Mouse (Mus musculus) megakaryocyte, adult 5-6 weeks (primary cell): ENCODE results near the gene Bms1. TPM values are rescaled to one million over a fixed set of nuclear protein-coding genes. Genes with fewer than 3 reads are reported as not detected.

ENCODE experiments used
- ATAC-seq: 2 replicates; pipeline ENCODE4 v1.8.0; 2016; ENCODE audit warnings: mild to moderate bottlenecking, inconsistent platforms; ENCODE audit not compliant: poor library complexity, severe bottlenecking
- total RNA-seq, 2 experiments: library from RNA; stranded (forward) in 1 of 2; stranded (reverse) in 1 of 2; fragments of 153-499, 151-499 nt in 1 of 2; fragments of 221-1000, 200-1000 nt in 1 of 2; gene quantifications; 2 replicates each; pipeline versions ENCODE4 v1.2.3 to v1.2.4; 2015 to 2017

The Bms1 gene
- total RNA-seq, 2 experiments from 2014 or later: 20.4 to 53.9 TPM

GRCm38 (mm10) chr6:118367502-118367901 lies 51.8 kb downstream of the Bms1 start:
- ATAC-seq: no peak

GRCm38 (mm10) chr6:118366196-118366595 lies 53.1 kb downstream of the Bms1 start:
- ATAC-seq: no peak

GRCm38 (mm10) chr6:118365781-118366180 lies 53.5 kb downstream of the Bms1 start:
- ATAC-seq: no peak

GRCm38 (mm10) chr6:118350342-118350741 lies 68.9 kb downstream of the Bms1 start:
- ATAC-seq: peak; percentile 68

GRCm38 (mm10) chr6:118348186-118348585 lies 71.1 kb downstream of the Bms1 start:
- no peak for ATAC-seq

- ATAC-seq: no peak
These were observed 72.0 kb downstream of the Bms1 start for GRCm38 (mm10) chr6:118347291-118347690.

- ATAC-seq: no peak
These were observed 77.3 kb downstream of the Bms1 start for GRCm38 (mm10) chr6:118341861-118342485.

GRCm38 (mm10) chr6:118337660-118338059 lies 81.6 kb downstream of the Bms1 start:
- no peak for ATAC-seq

- no peak for ATAC-seq
These were observed 82.5 kb downstream of the Bms1 start for GRCm38 (mm10) chr6:118336541-118337480.

- ATAC-seq: no peak
These were observed 83.3 kb downstream of the Bms1 start for GRCm38 (mm10) chr6:118335934-118336450.

- no peak for ATAC-seq
These were observed 85.4 kb downstream of the Bms1 start for GRCm38 (mm10) chr6:118333861-118334260.

Other genes starting within 250 kb of the Bms1 start
- gene Ret, start 221.8 kb downstream of the Bms1 start, total RNA-seq (2015): 0.09 TPM in 1 of 2 replicates, not detected in the other
- 0.07 and 0.12 TPM in 2 replicates for gene Ret, start 221.8 kb downstream of the Bms1 start, total RNA-seq (2017)
- gene Zfp248, start 36.1 kb upstream of the Bms1 start, total RNA-seq (2015): 0.22 and 1.1 TPM in 2 replicates
- gene Zfp248, start 36.1 kb upstream of the Bms1 start, total RNA-seq (2017): 0.20 and 0.81 TPM in 2 replicates
- 0.22 TPM in 1 of 2 replicates, not detected in the other for gene Zfp9, start 59.8 kb upstream of the Bms1 start, total RNA-seq (2015)
- gene Zfp9, start 59.8 kb upstream of the Bms1 start, total RNA-seq (2017): not detected in 2 replicates
- 1.8 and 2.7 TPM in 2 replicates for gene Ankrd26, start 142.8 kb upstream of the Bms1 start, total RNA-seq (2015)
- gene Ankrd26, start 142.8 kb upstream of the Bms1 start, total RNA-seq (2017): 4.1 and 9.7 TPM in 2 replicates